Mouse (Mus musculus): ENCODE measurements around the gene Pif1. TPM values are rescaled to one million over a fixed set of nuclear protein-coding genes. Genes with fewer than 3 reads are reported as not detected.
A peak's percentile ranks its signal among the peaks of the same experiment; 100 is the strongest.

Pif1 gene
- 9.1 and 9.6 TPM in 2 replicates for polyA plus RNA-seq (2015; fragmentation: Nextera tagmentation; extraction: Ambion mirVana)

- H3K27ac ChIP-seq, result peak within 1 kb of the TSS; percentile 56
- H3K4me2 ChIP-seq (replicated peaks), result peak within 1 kb of the TSS; percentile 97
- H3K9me3 ChIP-seq, result no peaks in the 10 kb centered on the region
- ATAC-seq, result peak; percentile 91
- peak within 1 kb of the TSS; percentile 58 for H3K9ac ChIP-seq
- 9% methylated on average over 28 of the region's 28 CpGs for WGBS
- no peaks in the 10 kb centered on the region for H3K27me3 ChIP-seq (replicated peaks)
- peaks cover 5% of the 10 kb centered on the region; the same call in 1 of the 2 replicates for H3K36me3 ChIP-seq
- H3K4me3 ChIP-seq (replicated peaks), result peak within 1 kb of the TSS; percentile 59
- H3K4me1 ChIP-seq (replicated peaks), result peaks cover 26% of the 10 kb centered on the region
Measured at GRCm38 (mm10) chr9:65586406-65587269, at the start of gene Pif1. TSS of gene Pif1 (plus strand) at chr9:65587160.

- Histone ChIP-seq H3K27ac (no peak overlapping the region), H3K4me2 (replicated peaks) (no peak overlapping the region), H3K36me3 (no peaks in the 10 kb centered on the region), H3K4me1 (replicated peaks) (peaks cover 9% of the 10 kb centered on the region), H3K4me3 (replicated peaks) (no peak overlapping the region), H3K9me3 (no peaks in the 10 kb centered on the region), H3K9ac (no peak overlapping the region), H3K27me3 (replicated peaks) (no peaks in the 10 kb centered on the region)
- WGBS, result 85% methylated on average over 8 of the region's 8 CpGs
- ATAC-seq, result no peak
Measured at GRCm38 (mm10) chr9:65537901-65538630, 48.9 kb upstream of the Pif1 start.

GRCm38 (mm10) chr9:65539697-65540096, 47.3 kb upstream of the Pif1 start:
- no peak for ATAC-seq
- H3K4me2 ChIP-seq (replicated peaks), result no peak overlapping the region

GRCm38 (mm10) chr9:65541126-65542068, 45.6 kb upstream of the Pif1 start:
- Histone ChIP-seq H3K27me3 (replicated peaks) (no peaks in the 10 kb centered on the region), H3K4me2 (replicated peaks) (no peak overlapping the region; the same call in 1 of the 2 replicates), H3K9ac (no peak overlapping the region), H3K36me3 (no peaks in the 10 kb centered on the region), H3K4me1 (replicated peaks) (peaks cover 10% of the 10 kb centered on the region), H3K4me3 (replicated peaks) (no peak overlapping the region), H3K27ac (peak overlapping the region; percentile 45; the same call in 1 of the 2 replicates), H3K9me3 (no peaks in the 10 kb centered on the region)
- ATAC-seq, result peak; percentile 67
- 44% methylated on average over 13 of the region's 13 CpGs for WGBS

More at GRCm38 (mm10) chr9:65539697-65540096, 47.3 kb upstream of the Pif1 start:
- H3K27me3 ChIP-seq (replicated peaks), result no peaks in the 10 kb centered on the region
- H3K36me3 ChIP-seq, result no peaks in the 10 kb centered on the region
- no peak overlapping the region for H3K27ac ChIP-seq
- H3K9ac ChIP-seq, result no peak overlapping the region
- H3K4me1 ChIP-seq (replicated peaks), result peaks cover 8% of the 10 kb centered on the region
- H3K4me3 ChIP-seq (replicated peaks), result no peak overlapping the region
- 63% methylated on average over 9 of the region's 9 CpGs for WGBS
- H3K9me3 ChIP-seq, result no peaks in the 10 kb centered on the region

- 73% methylated on average over 7 of the region's 7 CpGs for WGBS
- H3K36me3 ChIP-seq, result no peaks in the 10 kb centered on the region
- H3K4me2 ChIP-seq (replicated peaks), result no peak overlapping the region
- no peak overlapping the region for H3K9ac ChIP-seq
- no peaks in the 10 kb centered on the region for H3K27me3 ChIP-seq (replicated peaks)
- H3K4me1 ChIP-seq (replicated peaks), result peaks cover 10% of the 10 kb centered on the region
- no peak overlapping the region for H3K4me3 ChIP-seq (replicated peaks)
- H3K9me3 ChIP-seq, result no peaks in the 10 kb centered on the region
- peak overlapping the region; percentile 45; the same call in 1 of the 2 replicates for H3K27ac ChIP-seq
- no peak; the same call in 1 of the 2 replicates for ATAC-seq
Measured at GRCm38 (mm10) chr9:65542111-65542524, 44.8 kb upstream of the Pif1 start.

- no peak overlapping the region for H3K4me3 ChIP-seq (replicated peaks)
- H3K9ac ChIP-seq, result no peak overlapping the region
- peaks cover 13% of the 10 kb centered on the region for H3K4me1 ChIP-seq (replicated peaks)
- H3K27me3 ChIP-seq (replicated peaks), result no peaks in the 10 kb centered on the region
- no peak overlapping the region for H3K4me2 ChIP-seq (replicated peaks)
- H3K9me3 ChIP-seq, result no peaks in the 10 kb centered on the region
- H3K36me3 ChIP-seq, result no peaks in the 10 kb centered on the region
- no peak for ATAC-seq
- 0 out of 2 replicates have a peak overlapping the region, but pooled peaks have one; percentile 46 for H3K27ac ChIP-seq
- WGBS, result 72% methylated on average over 10 of the region's 10 CpGs
Measured at GRCm38 (mm10) chr9:65545635-65546412, 41.1 kb upstream of the Pif1 start.

GRCm38 (mm10) chr9:65546413-65546695, 40.6 kb upstream of the Pif1 start:
- Histone ChIP-seq H3K4me2 (replicated peaks) (no peak overlapping the region), H3K9ac (no peak overlapping the region), H3K27me3 (replicated peaks) (no peaks in the 10 kb centered on the region), H3K4me1 (replicated peaks) (peaks cover 16% of the 10 kb centered on the region), H3K9me3 (no peaks in the 10 kb centered on the region), H3K36me3 (no peaks in the 10 kb centered on the region), H3K27ac (peak overlapping the region; percentile 46; the same call in 1 of the 2 replicates), H3K4me3 (replicated peaks) (no peak overlapping the region)
- ATAC-seq, result no peak
- 53% methylated on average over 4 of the region's 4 CpGs for WGBS

GRCm38 (mm10) chr9:65547111-65547510, 39.8 kb upstream of the Pif1 start:
- no peak for ATAC-seq
- Histone ChIP-seq H3K4me2 (replicated peaks) (no peak overlapping the region), H3K4me1 (replicated peaks) (peaks cover 12% of the 10 kb centered on the region), H3K27me3 (replicated peaks) (no peaks in the 10 kb centered on the region), H3K4me3 (replicated peaks) (no peak overlapping the region), H3K9ac (no peak overlapping the region), H3K27ac (peak overlapping the region; percentile 46; the same call in 1 of the 2 replicates), H3K9me3 (no peaks in the 10 kb centered on the region), H3K36me3 (no peaks in the 10 kb centered on the region)
- 86% methylated on average over 5 of the region's 5 CpGs for WGBS

GRCm38 (mm10) chr9:65547844-65548243, 39.1 kb upstream of the Pif1 start:
- Histone ChIP-seq H3K4me1 (replicated peaks) (peaks cover 12% of the 10 kb centered on the region), H3K27ac (no peak overlapping the region), H3K27me3 (replicated peaks) (no peaks in the 10 kb centered on the region)

GRCm38 (mm10) chr9:65548311-65548710, 38.6 kb upstream of the Pif1 start:
- Histone ChIP-seq H3K27me3 (replicated peaks) (no peaks in the 10 kb centered on the region), H3K4me1 (replicated peaks) (peaks cover 12% of the 10 kb centered on the region), H3K36me3 (no peaks in the 10 kb centered on the region), H3K4me3 (replicated peaks) (no peak overlapping the region), H3K9ac (no peak overlapping the region; the same call in 1 of the 2 replicates), H3K9me3 (no peaks in the 10 kb centered on the region), H3K27ac (no peak overlapping the region), H3K4me2 (replicated peaks) (no peak overlapping the region)
- 84% methylated on average over 8 of the region's 8 CpGs for WGBS
- no peak for ATAC-seq

More at GRCm38 (mm10) chr9:65547844-65548243, 39.1 kb upstream of the Pif1 start:
- Histone ChIP-seq H3K9me3 (no peaks in the 10 kb centered on the region), H3K9ac (0 out of 2 replicates have a peak overlapping the region, but pooled peaks have one; percentile 10), H3K4me2 (replicated peaks) (no peak overlapping the region), H3K4me3 (replicated peaks) (no peak overlapping the region), H3K36me3 (no peaks in the 10 kb centered on the region)
- ATAC-seq, result no peak
- 64% methylated on average over 4 of the region's 4 CpGs for WGBS

- no peaks in the 10 kb centered on the region for H3K36me3 ChIP-seq
- no peak overlapping the region for H3K27ac ChIP-seq
- no peak for ATAC-seq
- no peak overlapping the region for H3K4me2 ChIP-seq (replicated peaks)
- peaks cover 13% of the 10 kb centered on the region for H3K4me1 ChIP-seq (replicated peaks)
- H3K9ac ChIP-seq, result no peak overlapping the region
- H3K27me3 ChIP-seq (replicated peaks), result no peaks in the 10 kb centered on the region
- no peak overlapping the region for H3K4me3 ChIP-seq (replicated peaks)
- no peaks in the 10 kb centered on the region for H3K9me3 ChIP-seq
- WGBS, result 83% methylated on average over 3 of the region's 3 CpGs
Measured at GRCm38 (mm10) chr9:65549139-65549538, 37.8 kb upstream of the Pif1 start.

Data from intestine, embryonic 15.5 days (tissue).